Mouse (Mus musculus): ENCODE measurements around the gene Mapkap1.

DNA sequence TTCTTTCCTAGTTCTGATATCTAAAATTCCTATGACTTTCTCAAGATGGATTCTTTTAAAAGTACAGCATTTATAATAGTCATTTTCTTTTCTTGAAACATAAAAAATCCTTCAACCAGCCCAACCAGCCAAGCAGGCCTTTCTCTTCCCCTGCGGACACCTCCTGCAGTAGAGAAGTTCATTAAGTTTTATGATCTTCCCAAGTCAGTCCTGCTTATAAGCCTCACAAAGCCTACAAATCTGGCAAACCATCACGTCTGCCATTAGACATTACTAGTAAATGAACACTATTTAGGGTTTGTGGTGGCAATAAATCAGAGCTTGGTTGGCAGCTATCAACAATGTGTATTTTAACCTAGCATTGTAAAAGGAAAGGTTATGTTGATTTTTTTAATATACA, 39.5 kb upstream of the Mapkap1 start:
- no peak for TF ChIP-seq EP300 (IDR thresholded peaks at IDR 0.05; ENCODE audit: low read depth)
- TF ChIP-seq CTCF (IDR thresholded peaks at IDR 0.05; ENCODE audit: low read depth) = no peak

Data from liver, embryonic 14.5 days (tissue).